In the genomic region with DNA sequence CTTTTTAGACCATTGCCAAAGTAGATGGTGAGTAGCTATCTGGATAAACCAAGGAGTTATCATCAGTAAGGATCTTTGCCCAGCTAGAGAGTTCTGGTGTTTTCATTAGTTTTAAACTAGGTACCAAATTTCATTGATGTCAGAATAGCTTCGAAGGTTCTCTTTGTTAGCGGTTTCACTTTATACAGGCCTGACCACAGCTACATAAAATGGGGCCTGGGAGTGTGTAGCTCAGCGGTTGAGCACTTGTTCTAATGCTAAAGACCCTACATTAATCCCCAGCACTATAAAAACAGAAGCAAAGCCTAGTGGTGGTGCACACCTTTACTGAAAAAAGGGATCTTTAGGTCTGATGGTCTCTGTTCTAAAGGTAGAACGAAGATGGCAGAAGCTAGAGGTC, we compare ENCODE assay signal across 10 mouse cellular contexts. TPM values are rescaled to one million over a fixed set of nuclear protein-coding genes. Genes with fewer than 3 reads are reported as not detected.
DNase-seq lines count a peak whose midpoint lies in the region; ATAC-seq and TF ChIP-seq lines count a peak whose summit lies in the region.
"Had no signal": no experiment of that assay in that cellular context is flagged by ENCODE, and none has a peak within 500 bp of the region (broad histone marks: within the 10 kb centered on the region; RNA-seq: fewer than 3 reads in every experiment).

No protein-coding gene starts in this region.

- no peaks in the 10 kb centered on the region for H3K27me3 ChIP-seq in erythroblast, embryonic 14.5 days (ENCODE audit: control insufficient read depth)
- H3K27me3 ChIP-seq in stomach, embryonic 14.5 days (ENCODE audit: control insufficient read depth, insufficient read depth, low read length), result no peaks in the 10 kb centered on the region
- H3K27me3 ChIP-seq in stomach, postnatal 0 days (ENCODE audit: control insufficient read depth, insufficient read depth, low read length), result no peaks in the 10 kb centered on the region
- H3K27me3 ChIP-seq in liver, embryonic 14.5 days (ENCODE audit: control insufficient read depth, insufficient read depth, low read length), result no peaks in the 10 kb centered on the region; the same call in 1 of the 2 replicates

- TF ChIP-seq CTCF in stomach, postnatal 0 days (IDR thresholded peaks at IDR 0.05; ENCODE audit: low read depth), result no peak
- no peak for TF ChIP-seq CTCF in liver, embryonic 14.5 days (IDR thresholded peaks at IDR 0.05; ENCODE audit: low read depth)

- H3K9me3 ChIP-seq in erythroblast, embryonic 14.5 days (ENCODE audit: control insufficient read depth, low read length), result no peaks in the 10 kb centered on the region
- no peaks in the 10 kb centered on the region for H3K9me3 ChIP-seq in stomach, embryonic 14.5 days (ENCODE audit: control insufficient read depth, low read depth, low read length)
- H3K9me3 ChIP-seq in stomach, postnatal 0 days (ENCODE audit: control insufficient read depth, low read length), result no peaks in the 10 kb centered on the region
- no peaks in the 10 kb centered on the region for H3K9me3 ChIP-seq in liver, embryonic 14.5 days (ENCODE audit: control insufficient read depth, low read length)

- peaks cover 38% of the 10 kb centered on the region for H3K36me3 ChIP-seq in erythroblast, embryonic 14.5 days (ENCODE audit: control insufficient read depth)
- peaks cover 14% of the 10 kb centered on the region; the same call in 1 of the 2 replicates for H3K36me3 ChIP-seq in stomach, embryonic 14.5 days (ENCODE audit: control insufficient read depth, insufficient read depth, low read length)
- H3K36me3 ChIP-seq in stomach, postnatal 0 days (ENCODE audit: control insufficient read depth, insufficient read depth, low read length), result peaks cover 2% of the 10 kb centered on the region
- peaks cover 21% of the 10 kb centered on the region for H3K36me3 ChIP-seq in liver, embryonic 14.5 days (replicated peaks; ENCODE audit: control insufficient read depth, insufficient read depth, low read depth)

- peaks cover 77% of the 10 kb centered on the region for H3K4me1 ChIP-seq in erythroblast, embryonic 14.5 days (ENCODE audit: control insufficient read depth)
- H3K4me1 ChIP-seq in stomach, embryonic 14.5 days (ENCODE audit: control insufficient read depth, insufficient read depth, low read length), result peaks cover 5% of the 10 kb centered on the region; the same call in 1 of the 2 replicates
- H3K4me1 ChIP-seq in stomach, postnatal 0 days (replicated peaks; ENCODE audit: control insufficient read depth, insufficient read depth), result no peaks in the 10 kb centered on the region
- H3K4me1 ChIP-seq in liver, embryonic 14.5 days (replicated peaks; ENCODE audit: control insufficient read depth in 2 of 2, insufficient read depth in 2 of 2, low read length in 1 of 2), result peaks cover 48 to 56% of the 10 kb centered on the region in 2 experiments

- peak overlapping the region; percentile 94 for H3K4me2 ChIP-seq in stomach, embryonic 14.5 days (replicated peaks; ENCODE audit: low read depth, low read length)
- H3K4me2 ChIP-seq in stomach, postnatal 0 days (replicated peaks; ENCODE audit: low read depth), result no peak overlapping the region; the same call in 1 of the 2 replicates
- peak overlapping the region; percentile 97 for H3K4me2 ChIP-seq in liver, embryonic 14.5 days (ENCODE audit: low read depth)

- H3K4me3 ChIP-seq in erythroblast, embryonic 14.5 days (replicated peaks), result peak overlapping the region; percentile 90
- peak overlapping the region; percentile 97; the same call in 1 of the 2 replicates for H3K4me3 ChIP-seq in stomach, embryonic 14.5 days (ENCODE audit: low read depth, low read length)
- no peak overlapping the region for H3K4me3 ChIP-seq in stomach, postnatal 0 days (ENCODE audit: low read depth, low read length)
- H3K4me3 ChIP-seq in liver, embryonic 14.5 days (ENCODE audit: insufficient read depth in 1 of 2, low read depth in 2 of 2, low read length in 2 of 2), result peak overlapping the region; percentile 79 to 99

- H3K9ac ChIP-seq in stomach, embryonic 14.5 days (replicated peaks; ENCODE audit: low read depth, low read length), result no peak overlapping the region
- no peak overlapping the region for H3K9ac ChIP-seq in stomach, postnatal 0 days (ENCODE audit: low read length)
- peak overlapping the region; percentile 85 for H3K9ac ChIP-seq in liver, embryonic 14.5 days (replicated peaks)

- no peak for TF ChIP-seq EP300 in stomach, postnatal 0 days (optimal IDR thresholded peaks at IDR 0.05)
- no peak for TF ChIP-seq EP300 in liver, embryonic 14.5 days (IDR thresholded peaks at IDR 0.05; ENCODE audit: low read depth)

- ATAC-seq in erythroblast, adult 5-6 weeks (replicated peaks; ENCODE audit: low FRiP score, poor library complexity, severe bottlenecking), result no peak
- no peak for ATAC-seq in stomach, embryonic 14.5 days (ENCODE audit: insufficient number of reproducible peaks, insufficient read depth, low FRiP score, low read depth)
- no peak for ATAC-seq in stomach, postnatal 0 days (ENCODE audit: low FRiP score, low TSS enrichment)
- peak; percentile 26; the same call in 1 of the 2 replicates for ATAC-seq in liver, embryonic 14.5 days (ENCODE audit: insufficient read depth)

- DNase-seq in stomach, postnatal 0 days (ENCODE audit: low spot score), result no peak
- DNase-seq in liver, embryonic 14.5 days (ENCODE audit: low read depth in 3 of 3, low spot score in 3 of 3), result no peak
- no peak for DNase-seq in adrenal gland, adult 18-20 months (ENCODE audit: low spot score in 2 of 2)
- DNase-seq in layer of hippocampus, adult 11-12 months (ENCODE audit: low spot score), result no peak
- no peak for DNase-seq in gastrocnemius, postnatal 4 days (ENCODE audit: low spot score in 2 of 2)
- DNase-seq: cerebellum, adult 9-10 months; kidney, postnatal 14 days had no signal

- no peak overlapping the region for H3K27ac ChIP-seq in stomach, embryonic 14.5 days (ENCODE audit: low read length)
- no peak overlapping the region for H3K27ac ChIP-seq in stomach, postnatal 0 days (replicated peaks)
- peak overlapping the region; percentile 99 for H3K27ac ChIP-seq in liver, embryonic 14.5 days

- WGBS in stomach, embryonic 14.5 days, result 76% methylated on average over 4 of the region's 4 CpGs
- WGBS in stomach, postnatal 0 days, result 81% methylated on average over 4 of the region's 4 CpGs
- 51% methylated on average over 4 of the region's 4 CpGs for WGBS in liver, embryonic 14.5 days (ENCODE audit: insufficient replicate concordance)

RNA-seq across cellular contexts. Expression of a gene that starts 6.3 kb away (rescaled TPM):
- 117 and 146 TPM in 2 replicates for polyA plus RNA-seq in erythroblast, embryonic 14.5 days (2012)
- total RNA-seq in erythroblast, adult 5-6 weeks (2015; ENCODE audit: low replicate concordance), result 2,780 and 3,362 TPM in 2 replicates
- total RNA-seq in erythroblast, adult 5-6 weeks (2017; ENCODE audit: low replicate concordance), result 4,625 and 6,978 TPM in 2 replicates
- polyA plus RNA-seq in stomach, embryonic 14.5 days (2014; fragmentation: Nextera tagmentation; extraction: Ambion mirVana), result 184 and 191 TPM in 2 replicates
- 112 and 126 TPM in 2 replicates for polyA plus RNA-seq in stomach, postnatal 0 days (2015; fragmentation: Nextera tagmentation; extraction: Ambion mirVana)
- 95.7 and 181 TPM in 2 replicates for polyA plus RNA-seq in liver, embryonic 14.5 days (2012; rRNA removed)
- polyA plus RNA-seq in liver, embryonic 14.5 days (2014; fragmentation: Nextera tagmentation; extraction: Ambion mirVana), result 176 and 195 TPM in 2 replicates
- 100 to 1,000 TPM; 145 to 178 TPM for total RNA-seq in adrenal gland, adult 18-20 months (2021)
- total RNA-seq in gastrocnemius, postnatal 4 days (2021), result 100 to 1,000 TPM; 173 to 183 TPM

RNA-seq across cellular contexts. Expression of a gene that starts 59.2 kb away (rescaled TPM):
- not detected in 2 replicates for polyA plus RNA-seq in erythroblast, embryonic 14.5 days (2012)
- total RNA-seq in erythroblast, adult 5-6 weeks (2015; ENCODE audit: low replicate concordance), result not detected in 2 replicates
- 0.28 TPM in 1 of 2 replicates, not detected in the other for total RNA-seq in erythroblast, adult 5-6 weeks (2017; ENCODE audit: low replicate concordance)
- 0.27 and 0.61 TPM in 2 replicates for polyA plus RNA-seq in stomach, embryonic 14.5 days (2014; fragmentation: Nextera tagmentation; extraction: Ambion mirVana)
- polyA plus RNA-seq in stomach, postnatal 0 days (2015; fragmentation: Nextera tagmentation; extraction: Ambion mirVana), result not detected in 2 replicates
- polyA plus RNA-seq in liver, embryonic 14.5 days (2012; rRNA removed), result 0.98 and 1.5 TPM in 2 replicates
- polyA plus RNA-seq in liver, embryonic 14.5 days (2014; fragmentation: Nextera tagmentation; extraction: Ambion mirVana), result 1.5 and 2.2 TPM in 2 replicates
- not detected for total RNA-seq in adrenal gland, adult 18-20 months (2021)
- under 1 TPM; 0.49 to 0.64 TPM for total RNA-seq in gastrocnemius, postnatal 4 days (2021)
